Mouse (Mus musculus) spleen, adult 2 months (tissue): Measurements from ENCODE around the gene Dera.

ENCODE experiments used
- CTCF ChIP-seq: fragments of 200-500 bp; IDR thresholded peaks from 2 replicates; pipeline ENCODE4 v1.5.1; 2011; ENCODE audit warnings: mild to moderate bottlenecking, inconsistent platforms; ENCODE audit not compliant: insufficient read depth, insufficient read length, insufficient replicate concordance; ENCODE audit errors: extremely low read depth
- POLR2A ChIP-seq: fragments of 200-500 bp; IDR thresholded peaks from 2 replicates; pipeline ENCODE4 v1.6.1; 2011; ENCODE audit warnings: low read depth, low read length, inconsistent platforms

- TF ChIP-seq CTCF: no peak
- TF ChIP-seq POLR2A: no peak
Observed at GRCm38 (mm10) chr6:137759681-137760080, 5.3 kb downstream of the Dera start.
